Mouse (Mus musculus) stomach, postnatal 0 days (tissue): ENCODE measurements at regions not wholly inside any gene's neighbourhood (a gene's known extent, or its start where the extent isn't known, plus 50 kb on each side); places are given as distances from the start of the nearest gene placed in this dataset.

Experiments used
- CTCF ChIP-seq: IDR thresholded peaks from 2 replicates; pipeline ENCODE4 v1.5.1; 2016; ENCODE audit warnings: antibody characterized with exemption, low read depth, mild to moderate bottlenecking, moderate library complexity
- EP300 ChIP-seq: optimal IDR thresholded peaks from 2 replicates; pipeline ENCODE3; 2016; ENCODE audit warnings: antibody characterized with exemption

DNA sequence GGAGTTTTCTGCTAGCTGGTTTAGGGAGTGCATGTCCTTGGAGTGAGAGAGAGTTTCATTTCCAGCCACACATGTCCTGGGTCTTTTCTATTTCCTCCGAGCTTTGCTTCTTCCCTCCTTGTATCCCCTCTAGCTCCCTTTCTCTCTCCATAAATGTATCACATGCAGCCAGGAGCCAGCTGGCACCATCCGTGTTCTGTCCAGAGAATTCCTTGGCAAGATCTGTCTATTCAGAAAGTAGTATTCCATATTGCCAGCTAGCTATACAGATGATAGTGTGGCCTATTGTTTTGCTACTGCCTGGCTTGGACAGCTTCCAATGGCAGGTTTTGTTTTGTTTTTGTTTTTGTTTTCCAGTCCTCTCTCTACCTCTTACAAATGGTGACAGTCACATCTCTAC, 195.3 kb downstream of the Wdr11 start:
- TF ChIP-seq CTCF (no peak), EP300 (no peak)
